Mouse (Mus musculus) cerebellum, postnatal 25 days (tissue): Measurements from ENCODE around the gene Zbtb41.
"Not testable (repeated sequence)": the region's sequence is repeated elsewhere in the genome, so short reads cannot be mapped to it uniquely, and the experiment has no call there.

ENCODE experiments used
- DNase-seq, 2 experiments: peaks; one replicate each; pipeline ENCODE4 v3.0.0; 2021; ENCODE audit warnings: mixed read lengths in 2 of 2

Gene Zbtb41

DNA sequence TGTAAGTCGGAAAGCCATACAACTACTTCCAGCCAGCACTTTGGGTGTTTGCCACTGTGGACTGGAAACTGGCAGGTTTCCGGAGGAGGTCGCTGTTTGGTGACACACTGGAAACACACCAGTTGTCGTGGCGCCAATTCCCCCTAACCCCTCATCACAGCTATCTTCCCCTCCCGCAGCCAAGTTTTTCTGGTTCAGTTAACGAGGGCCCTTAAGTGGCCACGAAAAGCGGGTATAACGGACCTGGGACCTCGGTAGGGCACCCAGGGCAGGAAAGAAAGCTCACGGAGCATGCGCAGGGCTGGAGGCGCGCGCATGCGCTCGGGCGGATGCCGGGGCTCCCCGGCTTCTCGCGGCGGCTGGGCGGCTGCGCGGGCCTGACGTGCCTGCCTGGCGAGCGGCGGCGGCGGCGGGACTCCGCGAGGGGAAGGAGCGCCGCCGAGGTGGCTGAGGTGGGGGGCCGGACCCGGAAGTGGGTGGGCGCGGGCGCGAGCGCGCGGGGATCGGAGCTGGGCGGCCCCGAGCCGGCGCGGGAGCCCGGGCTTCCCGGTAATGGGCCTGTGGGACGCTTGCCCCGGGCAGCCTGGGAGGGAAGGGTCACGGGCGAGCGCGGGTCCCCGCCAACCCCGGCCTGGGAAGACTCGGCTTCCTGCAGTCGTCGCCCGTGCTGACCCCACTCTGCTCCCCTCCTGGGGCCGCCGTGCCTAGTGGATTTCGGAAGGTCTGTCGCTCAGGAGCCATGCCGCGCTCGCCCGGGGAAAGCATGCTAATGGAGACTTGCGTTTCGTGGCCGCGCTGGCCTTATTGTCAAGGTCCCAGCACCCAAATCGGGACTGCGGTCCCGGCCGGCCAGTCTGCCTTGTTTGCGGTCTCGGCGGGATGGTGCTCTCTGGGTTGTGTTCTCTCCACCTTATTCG, at the start of gene Zbtb41:
Gene Zbtb41 (plus strand): TSS at position 414 of the 917 bp plus-strand sequence.
- DNase-seq, result peak; percentile 93

- no peak for DNase-seq
Observed at GRCm38 (mm10) chr1:139375900-139376299, 46.2 kb upstream of the Zbtb41 start.

- DNase-seq, result peak in 1 of 2 experiments; percentile 11
Observed at GRCm38 (mm10) chr1:139376638-139377286, 45.3 kb upstream of the Zbtb41 start, which contains the start of gene Crb1. TSS of gene Crb1 (minus strand) at chr1:139377100.

DNA sequence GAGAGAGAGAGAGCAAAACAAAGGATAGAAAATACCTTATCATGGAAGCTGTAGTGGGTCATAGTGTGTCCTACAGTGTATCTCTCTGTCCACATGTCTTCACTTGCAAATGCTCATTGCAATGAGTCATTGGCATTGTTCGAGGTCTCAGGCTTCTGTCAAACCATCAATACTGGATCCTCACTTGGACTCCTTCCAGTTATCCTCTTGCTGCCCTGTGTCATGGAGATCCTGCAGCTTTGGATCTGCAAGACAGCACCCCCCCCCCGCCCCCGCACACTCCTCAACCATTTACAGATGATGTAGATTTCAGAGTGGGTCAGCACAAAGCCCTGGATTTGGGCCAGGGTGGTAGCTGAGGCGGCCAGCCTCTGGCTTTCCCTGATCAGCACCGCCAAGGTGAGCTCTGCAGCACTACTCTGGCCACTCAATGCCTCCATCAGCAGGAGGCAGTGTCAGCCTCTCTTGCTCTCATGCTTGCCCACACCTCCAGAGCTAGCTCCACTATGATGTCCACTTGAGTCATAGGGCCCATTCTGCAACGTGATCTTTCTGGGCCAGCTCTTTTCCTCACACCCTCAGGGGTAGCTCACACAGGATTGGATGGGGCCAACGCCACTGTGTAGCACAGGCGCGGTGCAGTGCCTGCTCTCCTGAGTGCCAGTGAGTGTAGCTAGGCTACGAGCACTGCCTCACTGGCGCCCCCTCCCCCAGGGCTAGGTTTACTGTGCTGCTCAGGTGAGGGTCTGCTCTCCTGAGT, 43.0 kb upstream of the Zbtb41 start:
- DNase-seq, result peak in 1 of 2 experiments; percentile 2

- no peak for DNase-seq
Observed at GRCm38 (mm10) chr1:139379621-139379984, 42.5 kb upstream of the Zbtb41 start.

GRCm38 (mm10) chr1:139391747-139392146, 30.3 kb upstream of the Zbtb41 start:
- DNase-seq, result no peak

DNA sequence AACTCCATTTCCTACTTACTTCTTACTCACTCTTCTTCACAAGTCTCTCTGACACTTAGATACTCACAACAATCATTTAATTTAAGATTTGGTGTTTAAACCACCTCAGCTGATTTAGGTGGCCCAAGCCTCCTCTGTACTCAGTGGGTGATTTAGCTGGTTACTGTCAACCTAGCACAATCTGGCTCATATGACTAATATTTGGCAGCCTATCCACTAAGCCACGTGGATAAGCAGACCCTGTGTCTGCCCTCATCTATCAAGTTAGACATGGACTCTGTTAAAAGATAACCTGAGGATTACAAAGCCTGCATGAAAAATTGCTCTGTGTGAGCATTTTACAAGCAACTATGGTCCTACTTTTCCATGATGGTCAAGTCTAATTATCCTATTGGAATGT, 25.5 kb upstream of the Zbtb41 start:
- no peak for DNase-seq

DNA sequence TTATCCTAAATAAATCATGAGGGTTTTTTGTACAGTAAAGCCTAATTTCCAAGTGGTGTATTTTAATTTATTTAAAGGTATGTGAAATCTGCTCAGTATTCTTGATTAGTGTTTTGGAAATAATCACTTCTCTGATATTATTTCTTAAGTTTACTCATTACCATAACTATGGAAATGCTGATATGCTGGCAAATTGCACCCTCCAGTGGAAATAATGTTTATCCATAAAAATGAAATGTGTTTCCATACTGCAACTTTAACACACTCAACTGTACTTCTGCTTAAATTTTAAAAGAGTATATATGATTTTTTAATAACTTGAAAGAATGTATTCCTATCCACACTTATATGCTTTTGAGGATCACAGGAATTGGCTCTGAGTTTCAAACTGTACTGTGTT, 16.3 kb upstream of the Zbtb41 start:
- no peak for DNase-seq

DNA sequence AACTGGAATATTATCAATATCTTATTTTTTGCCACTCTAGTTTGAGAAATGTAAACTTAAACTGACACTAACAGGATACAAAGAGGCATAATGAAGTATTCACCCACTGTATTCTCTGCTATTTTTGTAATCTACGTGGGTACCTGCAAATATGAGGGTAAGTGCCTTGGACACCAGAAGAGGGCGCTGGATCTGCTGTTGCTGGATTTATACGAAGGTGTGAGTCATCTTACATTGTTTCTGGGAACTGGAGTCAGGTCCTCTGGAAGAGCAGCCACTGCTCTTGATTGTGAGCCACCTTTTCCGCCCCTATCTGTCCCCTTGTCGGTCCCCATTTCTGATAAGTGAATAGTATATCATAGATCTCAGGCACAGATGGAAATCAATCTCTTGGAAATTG, 14.4 kb upstream of the Zbtb41 start:
- DNase-seq, result no peak

GRCm38 (mm10) chr1:139412365-139412764, 9.7 kb upstream of the Zbtb41 start:
- not testable (repeated sequence) for DNase-seq

DNA sequence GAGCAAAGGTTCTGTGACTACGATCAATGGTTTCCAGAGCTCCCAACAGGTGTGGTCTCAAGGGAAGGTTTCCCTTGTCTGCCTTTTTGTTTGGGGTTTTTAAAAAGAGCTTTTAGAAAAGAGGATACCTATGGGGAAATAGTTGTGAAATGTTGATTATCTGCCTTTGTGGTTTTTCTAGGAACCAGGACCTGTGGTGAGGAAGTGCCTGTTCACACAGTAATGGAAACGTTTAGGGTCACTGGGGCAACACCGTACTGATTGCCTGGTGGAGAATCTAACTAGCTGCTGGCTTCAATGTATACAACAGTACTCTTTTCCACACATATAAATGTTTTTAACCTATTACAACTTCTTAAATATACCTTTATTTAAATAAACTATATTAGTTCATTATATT, 8.6 kb upstream of the Zbtb41 start:
- no peak for DNase-seq

DNA sequence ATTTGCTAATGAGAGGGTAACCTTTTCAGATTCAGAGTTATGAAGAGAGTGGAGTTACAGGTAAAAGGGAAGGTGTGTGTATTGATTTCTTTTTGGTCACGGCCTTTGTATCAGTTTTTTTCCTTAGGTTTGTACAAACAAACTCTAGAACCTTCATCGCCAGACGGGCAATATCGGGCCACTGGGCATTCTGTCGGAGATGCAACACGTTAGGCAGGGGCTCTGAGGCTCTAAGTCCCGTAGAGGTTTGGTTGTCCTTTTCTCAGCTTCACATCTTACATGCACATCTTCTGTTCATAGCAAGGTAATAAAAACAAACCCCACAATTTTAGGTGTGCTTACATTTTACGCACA, 590 bp upstream of the Zbtb41 start:
- DNase-seq, result no peak

DNA sequence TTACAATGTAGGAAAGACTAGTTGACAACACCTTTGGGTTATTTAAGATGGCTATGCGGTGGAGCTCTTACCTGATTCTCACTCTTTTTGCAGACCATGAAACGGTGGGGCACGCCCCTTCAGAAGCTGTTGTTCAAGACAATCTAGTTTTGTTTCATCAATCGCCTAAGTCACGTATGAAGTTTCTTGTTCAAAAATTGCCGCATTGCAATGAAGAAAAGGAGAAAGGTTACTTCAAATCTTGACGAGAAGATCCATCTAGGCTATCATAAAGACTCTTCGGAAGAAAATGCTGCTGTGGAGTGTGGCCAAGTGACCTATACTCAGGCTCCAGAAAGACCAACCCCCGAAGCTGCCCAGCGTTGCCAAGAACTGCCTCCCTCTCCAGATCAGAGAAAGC, 853 bp downstream of the Zbtb41 start:
- peak in 1 of 2 experiments; percentile 29 for DNase-seq

DNA sequence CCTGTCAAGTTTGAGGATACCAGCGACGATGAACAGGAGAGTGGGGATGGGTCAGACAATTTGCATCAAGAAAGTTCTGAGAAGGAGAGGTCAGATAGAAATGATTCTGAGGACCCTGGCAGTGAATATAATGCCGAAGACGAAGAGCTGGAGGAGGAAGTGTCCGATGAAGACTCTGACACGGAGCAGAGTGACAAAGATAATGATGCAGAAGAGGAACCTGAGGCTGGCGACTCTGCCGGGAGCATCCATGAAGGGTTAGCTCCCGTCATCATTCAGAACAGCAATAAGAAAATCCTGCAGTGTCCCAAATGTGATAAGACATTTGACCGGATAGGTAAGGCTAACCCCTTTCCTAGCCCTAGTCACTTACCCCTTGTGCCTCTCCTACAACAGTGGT, 1.8 kb downstream of the Zbtb41 start:
- DNase-seq, result no peak

GRCm38 (mm10) chr1:139425006-139425405, 2.9 kb downstream of the Zbtb41 start:
- no peak for DNase-seq

- peak in 1 of 2 experiments; percentile 33 for DNase-seq
Observed at GRCm38 (mm10) chr1:139438373-139438772, 16.3 kb downstream of the Zbtb41 start.

GRCm38 (mm10) chr1:139443103-139443502, 21.0 kb downstream of the Zbtb41 start:
- not testable (repeated sequence) for DNase-seq

DNA sequence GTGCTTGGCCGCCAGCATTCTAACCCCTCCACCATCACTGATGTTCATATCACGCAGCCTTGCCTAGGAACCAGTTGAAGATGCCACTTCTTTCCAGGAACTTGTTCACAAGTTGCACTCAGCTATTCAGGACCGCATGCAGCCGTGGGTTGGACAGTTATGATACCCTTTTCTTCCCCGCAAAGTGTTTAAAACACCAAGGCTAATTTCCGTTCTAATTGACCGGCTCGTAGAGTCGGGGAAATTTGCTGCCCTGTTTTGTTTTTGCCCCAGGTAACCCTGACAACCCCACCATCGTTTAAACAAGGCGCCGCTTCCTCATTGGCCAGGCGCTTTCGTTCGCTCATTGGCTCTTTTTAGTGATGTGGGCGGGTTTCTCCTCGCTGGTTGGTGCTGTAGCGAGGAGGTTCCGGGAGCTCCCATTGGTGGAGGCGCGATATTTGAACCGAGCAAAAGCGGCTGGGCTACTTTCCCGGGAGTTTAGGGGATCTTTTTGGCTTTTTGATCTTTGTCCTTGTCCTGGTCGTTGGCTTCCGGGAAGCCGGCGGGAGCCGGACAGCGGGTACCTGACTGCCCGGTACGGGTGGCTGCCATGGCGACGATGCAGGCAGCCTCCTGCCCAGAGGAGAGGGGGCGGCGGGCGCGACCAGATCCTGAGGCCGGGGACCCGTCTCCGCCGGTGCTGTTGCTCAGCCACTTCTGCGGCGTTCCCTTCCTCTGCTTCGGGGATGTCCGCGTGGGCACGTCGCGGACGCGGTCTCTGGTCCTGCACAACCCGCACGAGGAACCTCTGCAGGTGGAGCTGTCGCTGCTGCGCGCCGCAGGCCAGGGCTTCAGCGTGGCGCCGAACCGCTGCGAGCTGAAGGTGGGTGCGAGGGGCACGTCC, 32.5 kb downstream of the Zbtb41 start, which contains the start of gene Aspm:
Gene Aspm (plus strand): TSS at position 433 of the 886 bp plus-strand sequence.
- peak; percentile 85 to 90 for DNase-seq

DNA sequence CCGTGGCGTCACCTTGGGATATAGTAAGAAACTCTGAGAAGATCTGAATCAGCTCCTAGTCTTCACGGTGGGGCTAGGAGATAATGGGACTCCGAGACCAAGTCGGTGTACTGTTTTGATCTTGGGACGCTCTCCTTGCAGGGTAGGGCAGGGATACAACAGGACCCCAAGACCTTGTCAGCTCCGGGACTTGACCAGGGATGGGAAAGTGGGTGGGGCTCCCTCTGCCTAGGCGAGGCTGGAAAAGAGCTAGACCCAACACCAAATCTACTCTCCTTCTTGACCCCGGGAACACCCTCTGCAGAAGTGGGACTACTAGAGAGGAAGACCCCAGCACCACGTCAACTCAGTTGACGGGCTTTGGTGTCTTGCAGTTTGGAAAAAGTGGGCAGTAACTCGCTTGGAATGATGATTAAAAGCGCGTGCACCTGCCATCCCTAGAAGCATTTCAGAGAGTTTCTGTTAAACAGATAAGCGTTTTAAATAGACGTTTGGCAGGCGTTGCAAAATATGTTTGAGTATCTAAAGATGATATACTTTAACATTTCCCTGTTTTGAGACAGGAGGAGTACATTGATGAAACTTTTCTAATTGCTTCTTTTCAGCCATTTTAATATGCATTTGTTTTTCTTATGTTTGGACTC, 33.3 kb downstream of the Zbtb41 start:
- DNase-seq, result no peak

- no peak for DNase-seq
Observed at GRCm38 (mm10) chr1:139460807-139461206, 38.7 kb downstream of the Zbtb41 start.

DNA sequence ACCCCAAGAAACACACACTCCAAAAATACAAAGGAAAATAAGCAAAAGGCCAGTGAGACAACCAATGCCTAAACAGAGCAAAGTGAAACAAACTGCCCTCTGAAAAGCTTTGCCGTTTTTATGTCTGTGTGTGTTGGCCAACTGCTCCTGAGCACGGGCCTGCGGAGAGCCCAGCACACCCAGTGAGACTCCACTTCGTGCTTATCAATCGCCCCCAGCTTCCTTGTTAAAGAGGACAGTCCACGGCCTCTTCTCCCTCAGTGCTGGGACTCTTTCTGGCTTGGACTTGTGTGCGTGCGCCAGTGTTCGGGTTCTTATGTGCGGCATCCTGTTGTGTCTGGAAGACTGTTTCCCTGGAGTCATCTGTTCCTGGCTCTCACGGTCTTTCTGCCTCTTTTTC, 43.8 kb downstream of the Zbtb41 start:
- peak; percentile 11 to 15 for DNase-seq

GRCm38 (mm10) chr1:139478898-139479297, 56.8 kb downstream of the Zbtb41 start:
- peak in 1 of 2 experiments; percentile 34 for DNase-seq
